Mouse (Mus musculus) large intestine, adult 2 months (tissue): ENCODE results near the gene Cetn2. TPM values are rescaled to one million over a fixed set of nuclear protein-coding genes. Genes with fewer than 3 reads are reported as not detected.

Experiments
- DNase-seq: peaks from one replicate; pipeline ENCODE4 v3.0.0-alpha.2; 2012; ENCODE audit warnings: low read depth, low spot score
- WGBS: fragments of 180-500 bp; shearing (Covaris S2); methylation state at CpG from one replicate; pipeline ENCODE4 v1.1.7; 2018; 5-methylcytosine and 5-hydroxymethylcytosine counted together
- polyA plus RNA-seq: library from polyadenylated mRNA; depleted of rRNA; stranded (reverse); fragments of >200 nt; gene quantifications from 2 replicates; pipeline ENCODE4 v1.2.3, GENCODE M21; 2012; rRNA removed

Cetn2 gene
- polyA plus RNA-seq = 4.8 and 5.9 TPM in 2 replicates

GRCm38 (mm10) chrX:72917884-72918681, at the start of gene Cetn2, which contains the start of gene Nsdhl:
Gene Cetn2, minus strand, starts transcription at chrX:72918411.
Gene Nsdhl, plus strand, starts transcription at chrX:72918557.
- peak; percentile 61 for DNase-seq
- 13% methylated on average over 41 of the region's 41 CpGs for WGBS

GRCm38 (mm10) chrX:72962743-72963142, 44.5 kb upstream of the Cetn2 start:
- no peak for DNase-seq
- WGBS = 87% methylated on average over 3 of the region's 3 CpGs

- WGBS = 71% methylated on average over 3 of the region's 3 CpGs
- DNase-seq = no peak
Measured at GRCm38 (mm10) chrX:72961511-72961910, 43.3 kb upstream of the Cetn2 start.

GRCm38 (mm10) chrX:72960431-72960830, 42.2 kb upstream of the Cetn2 start:
- 91% methylated on average over 4 of the region's 4 CpGs for WGBS

GRCm38 (mm10) chrX:72956486-72956885, 38.3 kb upstream of the Cetn2 start:
- 89% methylated on average over 4 of the region's 4 CpGs for WGBS
- no peak for DNase-seq

More at GRCm38 (mm10) chrX:72960431-72960830, 42.2 kb upstream of the Cetn2 start:
- DNase-seq = no peak

- WGBS = 80% methylated on average over 4 of the region's 4 CpGs
Measured at GRCm38 (mm10) chrX:72953464-72953863, 35.3 kb upstream of the Cetn2 start.

GRCm38 (mm10) chrX:72921391-72921790, 3.2 kb upstream of the Cetn2 start:
- 76% methylated on average over 2 of the region's 2 CpGs for WGBS
- no peak for DNase-seq

More at GRCm38 (mm10) chrX:72953464-72953863, 35.3 kb upstream of the Cetn2 start:
- no peak for DNase-seq

GRCm38 (mm10) chrX:72918682-72919059, 460 bp upstream of the Cetn2 start:
- no peak for DNase-seq
- 6% methylated on average over 6 of the region's 6 CpGs for WGBS

GRCm38 (mm10) chrX:72911611-72912010, 6.6 kb downstream of the Cetn2 start:
- 69% methylated on average over 1 of the region's 1 CpGs for WGBS
- DNase-seq = no peak

- 6% methylated on average over 2 of the region's 2 CpGs for WGBS
Measured at GRCm38 (mm10) chrX:72908404-72908741, 9.8 kb downstream of the Cetn2 start.

GRCm38 (mm10) chrX:72907619-72908403, 10.4 kb downstream of the Cetn2 start:
- no peak for DNase-seq
- 46% methylated on average over 6 of the region's 6 CpGs for WGBS

More at GRCm38 (mm10) chrX:72908404-72908741, 9.8 kb downstream of the Cetn2 start:
- no peak for DNase-seq

GRCm38 (mm10) chrX:72902530-72902929, 15.7 kb downstream of the Cetn2 start:
- whole genome bisulfite sequencing = 33% methylated on average over 1 of the region's 1 CpGs
- DNase-seq = no peak

- WGBS = 72% methylated on average over 1 of the region's 1 CpGs
- no peak for DNase-seq
Measured at GRCm38 (mm10) chrX:72896055-72896437, 22.2 kb downstream of the Cetn2 start.

- DNase-seq = no peak
- WGBS = 76% methylated on average over 5 of the region's 5 CpGs
Measured at GRCm38 (mm10) chrX:72895388-72896054, 22.7 kb downstream of the Cetn2 start.

Other genes starting within 250 kb of the Cetn2 start
- 0.02 and 0.08 TPM in 2 replicates for gene Gabrq, start 93.2 kb downstream of the Cetn2 start, polyA plus RNA-seq
- gene Nsdhl, start 146 bp upstream of the Cetn2 start, polyA plus RNA-seq = 20.4 and 26.2 TPM in 2 replicates
- gene Zfp185, start 68.9 kb upstream of the Cetn2 start, polyA plus RNA-seq = 0.32 and 0.36 TPM in 2 replicates
- gene Pnma5, start 118.7 kb upstream of the Cetn2 start, polyA plus RNA-seq = not detected in 2 replicates
- gene Pnma3, start 146.4 kb upstream of the Cetn2 start, polyA plus RNA-seq = 0.04 and 0.10 TPM in 2 replicates
- 0.32 TPM in 2 replicates for gene Xlr4a, start 164.1 kb upstream of the Cetn2 start, polyA plus RNA-seq
- 0.55 and 0.92 TPM in 2 replicates for gene Xlr3a, start 178.7 kb upstream of the Cetn2 start, polyA plus RNA-seq
- 0.05 and 0.10 TPM in 2 replicates for gene Gm14685, start 198.6 kb upstream of the Cetn2 start, polyA plus RNA-seq
- 0.07 TPM in 1 of 2 replicates, not detected in the other for gene Xlr5b, start 230.4 kb upstream of the Cetn2 start, polyA plus RNA-seq
- not detected in 2 replicates for gene DXBay18, start 231.0 kb upstream of the Cetn2 start, polyA plus RNA-seq